Comparison of ENCODE assay signal across 8 mouse cellular contexts in the genomic region with DNA sequence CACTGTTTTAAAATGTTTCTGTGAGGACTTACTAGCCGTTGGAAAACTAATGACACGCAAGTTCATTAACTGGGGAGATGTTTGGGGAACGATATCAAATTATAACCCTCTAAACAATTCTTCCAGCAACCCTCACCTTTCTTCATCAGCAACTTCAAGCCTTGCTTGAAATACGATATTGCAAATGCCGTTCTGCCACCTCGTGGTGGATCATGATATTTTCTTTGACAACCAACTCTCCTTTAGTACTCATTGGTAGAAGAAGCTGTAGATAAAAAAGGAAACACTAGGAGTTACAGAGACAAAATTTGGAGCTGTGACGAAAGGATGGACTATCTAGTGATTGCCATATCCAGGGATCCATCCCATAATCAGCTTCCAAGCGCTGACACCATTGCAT.
DNase-seq lines count a peak whose midpoint lies in the region; ATAC-seq and TF ChIP-seq lines count a peak whose summit lies in the region.
"Had no signal": no experiment of that assay in that cellular context is flagged by ENCODE, and none has a peak within 500 bp of the region (broad histone marks: within the 10 kb centered on the region; RNA-seq: fewer than 3 reads in every experiment).

No protein-coding gene starts in this region.

- WGBS in lung, postnatal 0 days = 16% methylated on average over 7 of the region's 8 CpGs

- H3K4me1 ChIP-seq in G1E (ENCODE audit: insufficient read depth, low read depth, low read length) = no peaks in the 10 kb centered on the region
- H3K4me1 ChIP-seq in lung, postnatal 0 days (ENCODE audit: insufficient read depth, low read depth, low read length) = no peaks in the 10 kb centered on the region
- H3K4me1 ChIP-seq: heart, embryonic 15.5 days had no signal

- no peaks in the 10 kb centered on the region for H3K27me3 ChIP-seq in G1E (ENCODE audit: insufficient read depth, low read length)
- H3K27me3 ChIP-seq in lung, postnatal 0 days (replicated peaks; ENCODE audit: insufficient read depth, low read length) = no peaks in the 10 kb centered on the region
- H3K27me3 ChIP-seq: heart, embryonic 15.5 days had no signal

- DNase-seq in G1E (ENCODE audit: low spot score) = no peak
- peak; percentile 31 to 56 for DNase-seq in adrenal gland, adult 18-20 months (ENCODE audit: low spot score in 2 of 2)
- peak; percentile 87 for DNase-seq in embryo, embryonic 10.5 days (ENCODE audit: low spot score)
- peak; percentile 46 to 51 for DNase-seq in heart, postnatal 36 days
- peak; percentile 60 to 91 for DNase-seq in layer of hippocampus, adult 18-20 months (ENCODE audit: low spot score in 2 of 2)
- DNase-seq in lung, postnatal 0 days (ENCODE audit: low spot score) = peak; percentile 80
- peak; percentile 77 to 87 for DNase-seq in right cerebral cortex, postnatal 10 days (ENCODE audit: low spot score in 2 of 2)

- H3K27ac ChIP-seq in lung, postnatal 0 days (ENCODE audit: low read length) = no peak overlapping the region
- H3K27ac ChIP-seq: heart, embryonic 15.5 days had no signal

- H3K4me3 ChIP-seq in G1E (ENCODE audit: low read depth, low read length) = no peak overlapping the region
- H3K4me3 ChIP-seq in lung, postnatal 0 days (ENCODE audit: low read depth, low read length) = no peak overlapping the region
- H3K4me3 ChIP-seq: heart, embryonic 15.5 days had no signal

- 0 out of 2 replicates have a peak, but pooled peaks have one; percentile 27 for TF ChIP-seq CTCF in G1E (IDR thresholded peaks at IDR 0.05; ENCODE audit: low read depth, low read length)
- peak; percentile 83 for TF ChIP-seq CTCF in lung, postnatal 0 days (IDR thresholded peaks at IDR 0.05)

- TF ChIP-seq EP300 in lung, postnatal 0 days (IDR thresholded peaks at IDR 0.05) = no peak

- ATAC-seq in G1E (ENCODE audit: extremely low read depth, insufficient number of reproducible peaks, low FRiP score, poor library complexity, severe bottlenecking) = no peak; the same call in 1 of the 2 replicates
- no peak for ATAC-seq in lung, postnatal 0 days

- no peaks in the 10 kb centered on the region for H3K36me3 ChIP-seq in G1E (replicated peaks)
- no peaks in the 10 kb centered on the region for H3K36me3 ChIP-seq in lung, postnatal 0 days (ENCODE audit: insufficient read depth, low read length)
- H3K36me3 ChIP-seq: heart, embryonic 15.5 days had no signal

- intact Hi-C loops in heart, postnatal 36 days (cut with DNase I) = loop anchor here (1.0 to 10.0 kb wide), 2 partner anchors 358 to 421 kb away; no protein-coding TSS in a partner anchor

- H3K4me2 ChIP-seq in lung, postnatal 0 days (replicated peaks; ENCODE audit: low read depth, low read length) = no peak overlapping the region
- H3K4me2 ChIP-seq: heart, embryonic 15.5 days had no signal

- H3K9me3 ChIP-seq in G1E (replicated peaks) = no peaks in the 10 kb centered on the region
- no peaks in the 10 kb centered on the region for H3K9me3 ChIP-seq in lung, postnatal 0 days (ENCODE audit: low read length)
- H3K9me3 ChIP-seq: heart, embryonic 15.5 days had no signal

- no peak overlapping the region for H3K9ac ChIP-seq in lung, postnatal 0 days (replicated peaks; ENCODE audit: low read depth)
- H3K9ac ChIP-seq: heart, embryonic 15.5 days had no signal
